Mouse (Mus musculus) adrenal gland (tissue): ENCODE results near the gene Trmt1l.
"Not testable (repeated sequence)": the region's sequence is repeated elsewhere in the genome, so short reads cannot be mapped to it uniquely, and the experiment has no call there.

Experiments
- intact Hi-C: fragments of 180-260 bp; cut with DNase I; formaldehyde crosslinking; loops from one replicate; pipeline ENCODE4 v1.15.1; 2025
- long read RNA-seq, 2 experiments: library from polyadenylated mRNA; unstranded; transcript quantifications; one replicate each; pipeline ENCODE4 v2.0.0; 2020; ENCODE audit warnings: borderline replicate concordance in 1 of 2; ENCODE audit not compliant: insufficient replicate concordance in 1 of 2

The Trmt1l gene
- long read RNA-seq, experiment 1, transcript Trmt1l-201 (15 exons, 2,749 nt), result major isoform, 12 of 35 reads
- long read RNA-seq, experiment 1, transcript Trmt1l-204 (7 exons, 1,567 nt), result minor isoform, 8 of 35 reads
- long read RNA-seq, experiment 1, partial matches to known transcripts, result 6 of 35 reads
- long read RNA-seq, experiment 1, other reads (novel, unspliced or antisense), result 5 of 35 reads
- long read RNA-seq, experiment 2, transcript Trmt1l-201 (15 exons, 2,749 nt), result major isoform, 13 of 35 reads
- long read RNA-seq, experiment 2, partial matches to known transcripts, result 13 of 35 reads
- long read RNA-seq, experiment 2, other reads (novel, unspliced or antisense), result 3 of 35 reads

DNA sequence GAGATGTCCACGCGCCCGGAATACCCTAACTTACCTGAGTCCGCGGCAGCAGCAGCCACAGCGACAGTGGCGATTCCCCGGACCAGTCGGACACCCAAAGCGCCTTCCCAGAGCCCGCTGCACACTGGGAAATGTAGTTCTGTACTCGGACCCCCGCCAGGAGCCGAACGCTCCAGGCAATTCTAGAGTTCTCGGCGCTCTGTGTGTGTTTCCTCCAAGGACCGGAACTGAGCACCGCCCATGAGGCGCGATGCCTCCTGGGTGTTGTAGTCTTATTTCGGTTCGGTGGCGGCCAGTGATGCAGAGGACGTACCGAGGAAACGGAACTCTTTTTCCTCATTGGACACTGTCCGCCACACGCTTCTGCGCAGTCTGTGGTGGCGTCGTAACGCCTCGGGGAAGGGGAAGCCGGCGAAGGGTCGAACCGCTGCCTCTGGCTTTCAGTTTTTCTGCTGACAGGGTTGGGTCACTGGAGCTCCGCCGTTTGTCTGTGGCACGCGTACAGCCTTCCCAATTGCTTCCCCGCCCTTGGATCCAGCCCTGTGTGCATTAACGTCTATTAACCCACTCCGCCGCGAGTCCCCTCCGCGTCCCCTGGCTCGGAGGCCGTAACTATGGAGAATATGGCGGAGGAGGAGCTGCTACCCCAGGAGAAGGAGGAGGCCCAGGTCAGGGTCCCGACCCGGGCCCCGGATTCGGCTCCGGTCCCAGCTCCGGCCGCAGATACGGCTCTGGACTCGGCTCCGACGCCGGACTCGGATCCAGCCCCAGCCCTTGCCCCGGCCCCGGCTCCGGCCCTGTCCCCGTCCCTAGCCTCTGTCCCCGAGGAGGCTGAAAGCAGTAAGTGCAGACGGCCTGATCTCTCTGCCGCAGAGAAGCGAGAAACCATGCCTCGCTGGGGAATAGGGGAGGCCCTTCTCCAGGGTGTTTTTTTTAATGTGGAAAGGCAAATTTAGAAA, at the start of gene Trmt1l, which contains the start of gene Swt1:
Gene Trmt1l (plus strand): TSS at position 280 of the 959 bp plus-strand sequence.
Gene Swt1 (minus strand): TSS at position 193 of the 959 bp plus-strand sequence.
- intact Hi-C loops, result no loop called here

- intact Hi-C loops, result loop anchor here (2.0 kb wide), 1 partner anchor 355 kb away; no protein-coding TSS in a partner anchor
These were observed 38.3 kb upstream of the Trmt1l start for GRCm38 (mm10) chr1:151390029-151390428.

DNA sequence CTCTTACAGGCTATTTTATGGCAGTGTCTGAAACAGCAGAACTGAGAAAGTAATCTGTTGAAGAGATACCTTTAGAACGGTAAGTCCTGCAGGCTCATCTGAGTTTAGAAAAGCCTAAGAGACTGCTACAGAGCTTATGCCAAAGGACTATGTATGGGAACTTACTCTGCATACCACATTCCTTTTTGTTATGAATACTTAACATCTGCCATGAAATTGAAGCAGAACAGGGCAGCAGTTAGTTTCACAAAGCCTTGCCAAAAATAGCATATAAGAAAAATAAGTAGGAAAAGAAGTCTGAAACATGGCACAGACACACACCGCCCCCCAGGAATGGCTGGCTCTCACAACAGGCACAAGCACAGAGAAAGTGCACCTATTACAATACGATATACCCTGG, 18.5 kb upstream of the Trmt1l start:
- intact Hi-C loops, result no loop called here

GRCm38 (mm10) chr1:151422178-151422577, 6.2 kb upstream of the Trmt1l start:
- intact Hi-C loops, result no loop called here

DNA sequence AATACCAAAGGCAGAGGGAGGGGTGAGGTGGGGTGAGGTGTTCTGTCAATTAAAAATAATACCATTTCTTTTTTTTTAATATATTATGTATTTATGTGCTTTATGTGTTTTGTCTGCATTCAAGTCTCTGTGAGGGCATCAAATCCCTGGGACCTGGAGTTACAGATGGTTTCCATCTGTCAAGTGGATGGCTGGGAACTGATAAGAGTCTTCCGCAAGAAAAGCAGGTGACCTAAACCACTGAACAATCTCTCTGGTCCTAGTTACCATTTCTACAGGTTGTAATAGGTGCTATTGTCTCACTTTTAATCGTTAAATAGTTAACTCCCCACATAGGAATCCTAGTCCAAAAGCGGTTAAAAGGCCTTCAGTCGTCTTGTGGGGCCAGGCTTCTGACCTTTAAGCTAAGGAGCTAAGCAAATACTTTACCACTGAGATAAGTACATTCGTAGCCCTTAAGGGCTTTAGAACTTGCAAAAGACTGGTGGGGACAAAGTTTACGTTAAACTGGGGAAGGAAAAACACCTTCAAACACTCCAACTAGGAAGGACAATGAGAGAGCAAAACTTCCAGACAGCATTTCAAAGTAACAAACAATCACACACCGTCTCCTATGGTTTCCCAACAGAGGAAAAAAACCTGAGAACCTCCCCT, 1.3 kb upstream of the Trmt1l start:
- intact Hi-C loops, result no loop called here

GRCm38 (mm10) chr1:151427888-151428262, 467 bp upstream of the Trmt1l start:
- intact Hi-C loops, result no loop called here

GRCm38 (mm10) chr1:151429316-151429715, 974 bp downstream of the Trmt1l start:
- intact Hi-C loops, result no loop called here

GRCm38 (mm10) chr1:151435431-151435830, 7.1 kb downstream of the Trmt1l start:
- intact Hi-C loops, result no loop called here

- intact Hi-C loops, result loop anchor here (10.0 kb wide), 1 partner anchor 325 kb away; no protein-coding TSS in a partner anchor
These were observed 21.5 kb downstream of the Trmt1l start for GRCm38 (mm10) chr1:151449866-151450265.

GRCm38 (mm10) chr1:151450851-151451250, 22.5 kb downstream of the Trmt1l start:
- intact Hi-C loops, result no loop called here

- intact Hi-C loops, result no loop called here
These were observed 23.6 kb downstream of the Trmt1l start for GRCm38 (mm10) chr1:151451946-151452345.

DNA sequence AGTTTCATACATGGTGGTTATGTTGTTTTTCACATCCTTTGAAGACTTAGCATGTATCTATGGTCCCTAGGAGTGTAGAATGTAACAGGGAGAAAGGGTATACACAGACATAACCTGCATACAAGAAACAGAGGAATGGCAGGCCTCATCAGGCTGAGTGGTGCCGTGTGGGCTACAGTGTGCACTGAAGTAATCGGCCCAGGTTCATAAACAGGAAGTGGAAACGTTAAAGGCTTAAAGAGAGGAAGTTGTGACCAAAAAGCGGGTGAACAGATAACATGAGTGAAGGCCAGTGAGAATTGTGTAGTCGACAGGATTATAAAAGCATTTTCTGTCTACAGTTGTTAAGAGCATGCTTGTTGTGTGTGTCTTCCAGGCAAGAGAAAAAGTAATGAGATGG, 28.7 kb downstream of the Trmt1l start:
- intact Hi-C loops, result no loop called here

DNA sequence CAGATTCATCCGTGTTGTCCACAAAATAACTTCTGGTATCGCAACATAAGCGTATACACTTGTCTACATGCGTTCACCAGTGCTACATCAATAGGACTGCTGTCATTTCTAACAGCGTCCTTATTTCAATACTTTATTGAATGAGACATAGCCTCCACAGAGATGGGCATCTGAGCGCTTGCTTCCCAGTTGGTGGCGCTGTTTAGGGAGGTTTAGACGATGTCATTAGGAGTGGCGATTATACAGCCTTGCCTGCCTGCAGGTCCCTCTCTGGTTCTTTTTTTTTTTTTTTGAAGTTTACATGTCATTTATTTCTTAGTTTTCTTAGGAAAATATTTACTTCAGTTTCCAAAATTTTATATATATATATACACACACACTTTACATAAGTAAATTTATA, 32.9 kb downstream of the Trmt1l start:
- intact Hi-C loops, result no loop called here

GRCm38 (mm10) chr1:151464914-151465313, 36.6 kb downstream of the Trmt1l start:
- intact Hi-C loops, result no loop called here

- intact Hi-C loops, result no loop called here
These were observed 38.2 kb downstream of the Trmt1l start for GRCm38 (mm10) chr1:151466571-151466970.

DNA sequence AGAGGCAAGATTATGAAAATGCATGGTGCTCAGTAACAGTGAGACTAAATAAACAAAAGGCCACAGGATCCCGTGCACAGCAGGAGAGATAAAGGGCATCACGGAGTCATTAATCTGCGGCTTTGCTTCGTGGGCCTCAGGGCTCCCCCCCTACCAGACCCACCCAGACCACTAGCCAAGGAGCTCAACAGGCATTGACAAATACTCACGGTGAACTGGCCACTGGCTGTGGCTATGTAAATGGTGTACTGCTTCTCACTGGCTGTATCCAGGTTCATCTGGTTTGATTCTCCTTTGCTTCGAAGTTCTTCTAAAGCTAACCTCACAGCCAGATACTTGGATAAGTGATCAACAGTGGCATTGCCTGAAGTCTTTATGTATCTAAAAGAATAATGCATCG, 43.1 kb downstream of the Trmt1l start:
- intact Hi-C loops, result no loop called here

DNA sequence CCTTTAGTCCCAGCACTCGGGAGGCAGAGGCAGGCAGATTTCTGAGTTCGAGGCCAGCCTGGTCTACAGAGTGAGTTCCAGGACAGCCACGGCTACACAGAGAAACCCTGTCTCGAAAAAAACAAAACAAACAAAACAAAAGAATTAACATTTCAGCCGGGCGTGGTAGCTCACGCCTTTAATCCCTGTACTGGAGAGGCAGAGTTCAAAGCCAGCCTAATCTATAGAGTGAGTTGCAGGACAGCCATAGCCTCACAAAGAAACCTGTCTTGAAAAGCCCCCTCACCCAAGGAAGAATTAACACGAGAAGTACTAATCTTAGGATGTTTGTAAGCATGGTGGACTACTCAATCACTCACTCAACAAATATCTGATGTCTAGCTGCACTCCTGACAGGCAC, 44.0 kb downstream of the Trmt1l start:
- intact Hi-C loops, result not testable (repeated sequence)

DNA sequence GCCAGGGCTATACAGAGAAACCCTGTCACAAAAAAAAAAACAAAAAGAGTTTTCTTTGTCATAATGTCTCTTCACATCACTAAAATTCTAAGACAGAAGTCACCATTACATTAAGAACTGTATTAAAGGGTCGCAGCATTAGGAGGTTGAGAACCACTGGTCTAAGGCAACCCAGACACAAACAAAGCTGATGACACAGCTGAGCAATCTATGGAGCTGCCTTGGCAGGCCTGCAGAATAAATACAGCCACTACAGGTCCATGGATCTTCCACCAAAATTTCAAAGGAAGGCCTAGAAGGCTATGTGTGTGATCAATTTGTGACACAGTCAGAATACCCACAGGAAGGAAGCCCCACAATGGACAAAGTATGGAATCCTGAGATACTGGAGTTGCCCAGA, 54.2 kb downstream of the Trmt1l start:
- intact Hi-C loops, result loop anchor here (5.0 kb wide), 1 partner anchor 80 kb away; no protein-coding TSS in a partner anchor

DNA sequence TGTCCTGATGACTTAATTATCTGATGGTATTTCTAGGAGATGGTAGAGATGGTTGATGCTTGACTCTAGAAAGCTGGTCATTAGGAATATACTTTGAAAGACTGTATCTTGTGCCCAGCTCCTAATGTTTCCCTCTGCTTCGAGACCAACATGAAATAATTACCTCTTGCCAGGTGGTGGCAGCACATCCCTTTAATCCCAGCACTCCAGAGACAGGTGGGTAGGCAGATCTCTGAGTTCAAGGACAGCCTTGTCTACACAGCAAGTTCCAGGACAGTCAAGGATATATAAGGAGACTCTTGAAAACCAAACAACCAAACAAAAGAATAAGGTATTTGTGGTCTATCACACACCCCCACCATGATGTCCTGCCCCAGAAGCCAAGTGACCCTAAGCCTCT, 55.2 kb downstream of the Trmt1l start:
- intact Hi-C loops, result loop anchor here (5.0 kb wide), 1 partner anchor 79 kb away; no protein-coding TSS in a partner anchor

DNA sequence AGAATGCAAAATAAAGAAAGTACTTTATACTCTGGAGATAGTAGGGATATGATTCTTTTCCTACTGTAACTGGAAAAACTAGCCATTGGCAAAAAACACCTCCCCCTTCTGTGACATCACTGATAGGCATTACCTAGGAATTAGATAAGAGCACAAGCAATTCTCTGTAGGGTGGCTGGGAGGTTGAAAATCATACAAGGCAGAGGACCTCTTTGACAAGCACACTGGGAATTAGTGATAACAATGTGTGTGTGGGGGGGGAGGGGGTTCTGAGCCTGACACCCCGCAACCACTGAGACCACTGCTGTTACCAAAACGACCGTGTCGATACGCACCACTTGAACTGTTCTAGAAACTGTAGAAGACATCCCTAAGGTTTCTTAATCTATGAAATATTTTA, 56.4 kb downstream of the Trmt1l start:
- intact Hi-C loops, result loop anchor here (5.0 kb wide), 1 partner anchor 78 kb away; no protein-coding TSS in a partner anchor

DNA sequence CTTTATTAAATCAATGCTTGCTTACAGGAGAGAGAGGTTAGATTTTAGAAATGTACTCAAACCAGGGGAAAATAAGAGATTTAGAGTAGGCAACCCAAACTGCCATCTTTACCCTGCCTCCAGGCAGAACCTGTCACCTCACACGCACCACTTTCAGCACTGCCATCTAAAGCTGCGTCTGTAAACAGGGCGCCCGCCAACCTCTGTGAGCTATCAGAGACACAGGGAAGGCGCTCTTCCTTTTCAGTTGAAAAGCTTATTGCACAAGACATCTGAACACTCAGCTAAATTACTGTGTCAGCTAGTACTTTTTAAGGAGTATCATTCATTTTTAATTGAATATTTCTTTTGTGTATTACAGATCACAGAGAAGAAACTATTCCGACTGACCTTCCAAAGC, 61.5 kb downstream of the Trmt1l start:
- intact Hi-C loops, result loop anchor here (5.0 kb wide), 1 partner anchor 217 kb away; no protein-coding TSS in a partner anchor
